Mouse (Mus musculus): ENCODE measurements around the gene Slc39a7. TPM values are rescaled to one million over a fixed set of nuclear protein-coding genes. Genes with fewer than 3 reads are reported as not detected.

Gene Slc39a7
- 3.5 TPM in 2 replicates for polyA plus RNA-seq (2012)

- Histone ChIP-seq H3K27me3 (ENCODE audit: control insufficient read depth) (no peaks in the 10 kb centered on the region), H3K4me3 (replicated peaks) (peak within 1 kb of the TSS; percentile 91), H3K36me3 (ENCODE audit: control insufficient read depth) (peaks cover 60% of the 10 kb centered on the region), H3K9me3 (ENCODE audit: control insufficient read depth, low read length) (no peaks in the 10 kb centered on the region), H3K4me1 (ENCODE audit: control insufficient read depth) (peaks cover 67% of the 10 kb centered on the region)
- no peak for TF ChIP-seq GATA1 (IDR thresholded peaks at IDR 0.05; ENCODE audit: low read length)
- no peak for TF ChIP-seq TAL1 (IDR thresholded peaks at IDR 0.05; ENCODE audit: low read length)
Observed at GRCm38 (mm10) chr17:34031465-34032173, at the start of gene Slc39a7, which contains the start of gene Rxrb. Gene Slc39a7, minus strand, starts transcription at chr17:34031682. Gene Rxrb, plus strand, starts transcription at chr17:34031812.

- Histone ChIP-seq H3K4me1 (ENCODE audit: control insufficient read depth) (peaks cover 6% of the 10 kb centered on the region), H3K9me3 (ENCODE audit: control insufficient read depth, low read length) (no peaks in the 10 kb centered on the region), H3K4me3 (replicated peaks) (no peak overlapping the region), H3K27me3 (ENCODE audit: control insufficient read depth) (peaks cover 19% of the 10 kb centered on the region), H3K36me3 (ENCODE audit: control insufficient read depth) (no peaks in the 10 kb centered on the region)
- TF ChIP-seq TAL1 (IDR thresholded peaks at IDR 0.05; ENCODE audit: low read length) (no peak), GATA1 (IDR thresholded peaks at IDR 0.05; ENCODE audit: low read length) (no peak)
Observed at GRCm38 (mm10) chr17:34079621-34080020, 48.1 kb upstream of the Slc39a7 start.

- peaks cover 6% of the 10 kb centered on the region for H3K4me1 ChIP-seq (ENCODE audit: control insufficient read depth)
- H3K9me3 ChIP-seq (ENCODE audit: control insufficient read depth, low read length) = no peaks in the 10 kb centered on the region
- no peak overlapping the region for H3K4me3 ChIP-seq (replicated peaks)
- H3K36me3 ChIP-seq (ENCODE audit: control insufficient read depth) = no peaks in the 10 kb centered on the region
- peaks cover 19% of the 10 kb centered on the region for H3K27me3 ChIP-seq (ENCODE audit: control insufficient read depth)
- no peak for TF ChIP-seq TAL1 (IDR thresholded peaks at IDR 0.05; ENCODE audit: low read length)
- no peak for TF ChIP-seq GATA1 (IDR thresholded peaks at IDR 0.05; ENCODE audit: low read length)
Observed at GRCm38 (mm10) chr17:34079002-34079401, 47.5 kb upstream of the Slc39a7 start.

GRCm38 (mm10) chr17:34078148-34078547 is 46.7 kb upstream of the Slc39a7 start:
- Histone ChIP-seq H3K4me1 (ENCODE audit: control insufficient read depth) (peaks cover 6% of the 10 kb centered on the region), H3K36me3 (ENCODE audit: control insufficient read depth) (no peaks in the 10 kb centered on the region), H3K4me3 (replicated peaks) (no peak overlapping the region), H3K9me3 (ENCODE audit: control insufficient read depth, low read length) (no peaks in the 10 kb centered on the region), H3K27me3 (ENCODE audit: control insufficient read depth) (peaks cover 19% of the 10 kb centered on the region)
- no peak for TF ChIP-seq TAL1 (IDR thresholded peaks at IDR 0.05; ENCODE audit: low read length)
- TF ChIP-seq GATA1 (IDR thresholded peaks at IDR 0.05; ENCODE audit: low read length) = no peak

- Histone ChIP-seq H3K27me3 (ENCODE audit: control insufficient read depth) (peaks cover 19% of the 10 kb centered on the region), H3K36me3 (ENCODE audit: control insufficient read depth) (no peaks in the 10 kb centered on the region), H3K9me3 (ENCODE audit: control insufficient read depth, low read length) (no peaks in the 10 kb centered on the region), H3K4me3 (replicated peaks) (no peak overlapping the region), H3K4me1 (ENCODE audit: control insufficient read depth) (peaks cover 6% of the 10 kb centered on the region)
- TF ChIP-seq GATA1 (IDR thresholded peaks at IDR 0.05; ENCODE audit: low read length) (no peak), TAL1 (IDR thresholded peaks at IDR 0.05; ENCODE audit: low read length) (no peak)
Observed at GRCm38 (mm10) chr17:34077549-34077948, 46.1 kb upstream of the Slc39a7 start.

- H3K27me3 ChIP-seq (ENCODE audit: control insufficient read depth) = peaks cover 19% of the 10 kb centered on the region
- no peaks in the 10 kb centered on the region for H3K36me3 ChIP-seq (ENCODE audit: control insufficient read depth)
- TF ChIP-seq GATA1 (IDR thresholded peaks at IDR 0.05; ENCODE audit: low read length) (no peak), TAL1 (IDR thresholded peaks at IDR 0.05; ENCODE audit: low read length) (no peak)
- no peak overlapping the region for H3K4me3 ChIP-seq (replicated peaks)
- H3K9me3 ChIP-seq (ENCODE audit: control insufficient read depth, low read length) = no peaks in the 10 kb centered on the region
- peaks cover 6% of the 10 kb centered on the region for H3K4me1 ChIP-seq (ENCODE audit: control insufficient read depth)
Observed at GRCm38 (mm10) chr17:34075271-34075670, 43.8 kb upstream of the Slc39a7 start.

- H3K9me3 ChIP-seq (ENCODE audit: control insufficient read depth, low read length) = no peaks in the 10 kb centered on the region
- peaks cover 15% of the 10 kb centered on the region for H3K27me3 ChIP-seq (ENCODE audit: control insufficient read depth)
- no peaks in the 10 kb centered on the region for H3K36me3 ChIP-seq (ENCODE audit: control insufficient read depth)
- TF ChIP-seq TAL1 (IDR thresholded peaks at IDR 0.05; ENCODE audit: low read length) = no peak
- TF ChIP-seq GATA1 (IDR thresholded peaks at IDR 0.05; ENCODE audit: low read length) = no peak
- H3K4me1 ChIP-seq (ENCODE audit: control insufficient read depth) = no peaks in the 10 kb centered on the region
- no peak overlapping the region for H3K4me3 ChIP-seq (replicated peaks)
Observed at GRCm38 (mm10) chr17:34072091-34072490, 40.6 kb upstream of the Slc39a7 start.

GRCm38 (mm10) chr17:34068864-34069263 is 37.4 kb upstream of the Slc39a7 start:
- H3K4me1 ChIP-seq (ENCODE audit: control insufficient read depth) = no peaks in the 10 kb centered on the region
- TF ChIP-seq GATA1 (IDR thresholded peaks at IDR 0.05; ENCODE audit: low read length) = no peak
- no peak for TF ChIP-seq TAL1 (IDR thresholded peaks at IDR 0.05; ENCODE audit: low read length)
- no peaks in the 10 kb centered on the region for H3K36me3 ChIP-seq (ENCODE audit: control insufficient read depth)
- no peak overlapping the region for H3K4me3 ChIP-seq (replicated peaks)
- no peaks in the 10 kb centered on the region for H3K27me3 ChIP-seq (ENCODE audit: control insufficient read depth)
- H3K9me3 ChIP-seq (ENCODE audit: control insufficient read depth, low read length) = no peaks in the 10 kb centered on the region

GRCm38 (mm10) chr17:34057224-34057623 is 25.7 kb upstream of the Slc39a7 start:
- H3K4me3 ChIP-seq (replicated peaks) = no peak overlapping the region
- H3K27me3 ChIP-seq (ENCODE audit: control insufficient read depth) = no peaks in the 10 kb centered on the region
- TF ChIP-seq TAL1 (IDR thresholded peaks at IDR 0.05; ENCODE audit: low read length) = no peak
- no peak for TF ChIP-seq GATA1 (IDR thresholded peaks at IDR 0.05; ENCODE audit: low read length)
- H3K36me3 ChIP-seq (ENCODE audit: control insufficient read depth) = no peaks in the 10 kb centered on the region
- H3K4me1 ChIP-seq (ENCODE audit: control insufficient read depth) = no peaks in the 10 kb centered on the region
- no peaks in the 10 kb centered on the region for H3K9me3 ChIP-seq (ENCODE audit: control insufficient read depth, low read length)
